Mouse (Mus musculus) Patski (cell line): ENCODE results near the gene Srr. TPM values are rescaled to one million over a fixed set of nuclear protein-coding genes. Genes with fewer than 3 reads are reported as not detected.

Experiments used
- ATAC-seq: fragments of 100-300 bp; one replicate; pipeline ENCODE4 v1.8.0; 2021
- CTCF ChIA-PET: fragments of 350-600 bp; sonication (Branson Sonifier 250); formaldehyde crosslinking; loops from one replicate; lab custom pipeline; 2022; ENCODE audit warnings: inconsistent platforms; lab: Charles Lee
- POLR2A ChIA-PET: fragments of 350-600 bp; sonication (Branson Sonifier 250); formaldehyde crosslinking; loops from one replicate; lab custom pipeline; 2022; ENCODE audit warnings: antibody characterized with exemption, inconsistent platforms; lab: Charles Lee
- DNase-seq: peaks from one replicate; pipeline ENCODE4 v3.0.0-alpha.2; 2011; ENCODE audit warnings: low read depth, low spot score
- H3K27me3 ChIP-seq: fragments of 371-371 bp; one replicate; pipeline ENCODE4 v1.5.1; 2021
- CTCF ChIP-seq: fragments of 100-300 bp; IDR thresholded peaks from one replicate; pipeline ENCODE4 v1.5.1; 2021
- in situ Hi-C: fragments of 300-500 bp; cut with MboI; formaldehyde crosslinking; loops from 3 replicates; pipeline ENCODE4 v1.11.1; 2018; ENCODE audit warnings: low pct_unique_long_range_greater_than_20kb, mixed read lengths
- polyA plus RNA-seq: library from polyadenylated mRNA; unstranded; gene quantifications from one replicate; pipeline ENCODE4 v1.2.3, GENCODE M21; 2021

Srr gene
- polyA plus RNA-seq, 1 experiment from 2014 or later, result 28.5 TPM

DNA sequence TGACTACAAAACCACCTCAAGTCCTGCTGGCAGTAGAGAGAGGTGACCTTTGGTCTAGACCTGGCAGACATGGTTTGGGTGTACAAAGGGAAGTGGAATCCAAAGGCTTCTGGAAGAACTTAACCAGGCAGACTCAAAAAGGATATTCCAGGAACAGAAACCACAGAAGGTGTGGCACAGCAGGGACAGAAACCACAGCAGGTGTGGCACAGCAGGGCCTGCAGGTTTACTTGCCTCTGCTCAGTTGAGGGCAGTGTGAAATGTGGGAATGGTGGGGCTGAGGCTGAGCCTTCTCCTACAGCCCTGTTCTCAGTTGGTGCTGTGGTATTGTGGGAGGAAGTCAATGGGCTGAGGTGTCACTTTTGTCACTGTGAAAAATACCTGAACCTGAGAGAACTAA, 29.2 kb upstream of the Srr start:
- ATAC-seq, result no peak
- CTCF ChIA-PET, result no interaction called here
- no peak for TF ChIP-seq CTCF
- in situ Hi-C loops, result no loop called here
- H3K27me3 ChIP-seq, result no peaks in the 10 kb centered on the region
- no peak for DNase-seq
- POLR2A ChIA-PET, result no interaction called here

DNA sequence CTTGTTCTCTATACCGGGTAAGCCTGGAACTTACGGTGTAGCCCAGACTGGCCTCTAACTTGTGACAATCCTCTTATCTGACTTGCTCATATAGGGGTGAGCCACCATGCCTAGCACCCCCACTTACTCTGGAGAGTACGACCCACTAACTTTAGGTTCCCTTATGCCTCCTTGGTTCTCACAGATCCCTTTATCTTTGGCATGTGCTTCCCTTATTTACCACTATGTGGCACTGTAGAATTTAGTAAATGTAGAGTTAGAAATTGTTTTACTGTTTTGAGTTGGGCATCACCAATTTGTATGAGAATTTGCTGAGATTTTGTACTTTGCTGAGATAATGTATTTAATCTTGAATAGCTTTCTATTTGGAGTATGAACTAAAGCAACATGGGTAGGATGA, 20.6 kb upstream of the Srr start:
- TF ChIP-seq CTCF, result peak; percentile 73
- DNase-seq (no peak), ATAC-seq (no peak)
- ChIA-PET CTCF (interaction anchor here (0.8 to 2.1 kb wide), 6 partner anchors 9 to 224 kb away, joined by 3 to 9 read pairs (median 3); no protein-coding TSS in a partner anchor), POLR2A (no interaction called here)
- in situ Hi-C loops, result no loop called here
- H3K27me3 ChIP-seq, result no peaks in the 10 kb centered on the region

DNA sequence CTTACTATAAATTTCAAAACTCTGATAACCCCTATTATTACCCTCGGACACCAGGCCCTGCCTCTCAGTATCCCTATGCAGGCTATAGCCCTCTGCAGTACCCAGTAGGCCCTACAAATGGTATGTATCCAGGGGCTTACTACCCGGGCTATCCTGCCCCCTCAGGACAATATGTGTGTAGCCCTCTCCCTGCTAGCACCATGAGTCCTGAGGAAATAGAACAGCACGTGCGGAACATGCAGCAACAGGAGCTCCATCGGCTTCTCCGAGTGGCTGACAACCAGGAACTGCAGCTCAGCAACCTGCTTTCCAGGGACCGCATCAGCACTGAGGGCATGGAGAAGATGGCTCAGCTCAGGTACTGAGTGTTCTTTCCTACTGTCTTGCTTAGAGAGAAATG, 4.6 kb upstream of the Srr start:
- H3K27me3 ChIP-seq, result no peaks in the 10 kb centered on the region
- in situ Hi-C loops, result no loop called here
- no peak for TF ChIP-seq CTCF
- ChIA-PET CTCF (no interaction called here), POLR2A (no interaction called here)
- DNase-seq (no peak), ATAC-seq (no peak)

DNA sequence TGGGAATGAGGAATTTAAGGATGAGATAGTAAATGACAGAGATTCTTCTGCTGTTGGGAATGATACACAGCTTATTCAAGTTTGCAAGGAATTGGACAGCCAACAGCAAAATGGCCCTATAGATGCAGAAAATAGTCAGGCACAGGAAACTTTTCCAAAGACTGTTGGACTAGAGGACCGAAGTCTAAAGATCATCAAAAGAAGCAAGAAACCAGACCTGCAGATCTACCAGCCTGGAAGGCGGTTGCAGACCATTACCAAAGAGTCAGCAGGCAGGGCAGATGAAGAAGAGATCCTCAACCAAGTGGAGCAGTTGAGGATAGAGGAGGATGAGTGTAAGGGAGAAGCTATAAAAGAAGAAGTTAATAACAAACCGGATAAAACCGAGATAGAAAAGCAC, 3.4 kb upstream of the Srr start:
- no peak for ATAC-seq
- POLR2A ChIA-PET, result no interaction called here
- H3K27me3 ChIP-seq, result no peaks in the 10 kb centered on the region

DNA sequence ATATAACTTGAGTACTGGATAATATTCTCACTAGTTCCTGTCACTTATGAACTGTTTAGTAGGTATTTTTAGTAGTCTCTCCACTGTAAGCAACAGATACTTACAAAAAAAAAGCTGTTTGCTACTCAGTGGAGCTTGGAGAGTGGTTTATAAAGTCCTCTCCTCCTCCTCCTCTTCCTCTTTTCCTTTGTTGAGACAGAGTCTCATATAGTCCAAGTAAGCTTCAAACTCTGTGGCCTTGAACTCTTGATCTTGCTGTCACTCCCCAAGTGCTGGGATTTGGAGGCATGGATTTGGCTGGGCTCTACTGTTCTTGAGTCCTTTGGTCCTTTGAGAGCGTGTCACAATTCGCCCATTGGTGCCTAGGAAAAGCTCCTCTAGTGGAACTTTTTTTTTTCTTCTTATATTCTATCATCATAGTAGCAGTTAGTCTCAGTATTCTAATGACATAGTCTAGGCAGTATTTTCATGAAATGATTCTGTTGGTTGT, 1.5 kb upstream of the Srr start:
- DNase-seq, result no peak

More for the DNA sequence above, 3.4 kb upstream of the Srr start:
- no peak for DNase-seq
- CTCF ChIA-PET, result no interaction called here
- TF ChIP-seq CTCF, result no peak
- in situ Hi-C loops, result no loop called here

DNA sequence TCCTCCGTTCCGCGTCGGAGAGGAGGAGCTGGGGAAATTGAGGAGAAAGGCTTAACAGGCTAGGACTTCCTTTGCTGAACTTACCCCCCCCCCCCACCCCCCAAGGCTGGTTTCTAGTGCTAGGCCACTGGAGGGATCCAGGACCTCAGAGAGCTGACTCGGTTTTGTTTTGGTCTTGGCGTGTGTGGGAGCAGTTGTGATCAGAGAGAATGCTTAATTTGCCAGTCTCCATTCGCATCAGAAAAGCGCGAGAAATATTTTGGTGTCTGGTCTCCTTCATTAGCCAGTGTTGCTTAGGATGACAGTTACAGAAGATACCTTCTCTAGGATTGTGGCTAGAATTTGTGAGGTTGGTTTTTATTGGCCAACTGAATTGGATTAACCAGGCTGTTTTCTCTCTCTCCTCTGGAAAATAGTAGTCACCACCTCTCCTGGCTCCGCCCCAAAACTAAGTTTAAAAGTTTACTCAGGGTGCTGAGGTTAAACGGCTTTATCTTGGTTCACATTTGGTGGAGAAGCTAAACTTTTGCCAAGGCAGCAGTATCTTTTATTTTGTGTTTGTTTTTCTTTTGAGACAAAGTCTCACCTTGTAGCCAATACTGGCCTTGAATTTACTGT, 749 bp upstream of the Srr start:
- POLR2A ChIA-PET, result interaction anchor here (0.5 to 1.6 kb wide), 4 partner anchors 29 to 47 kb away, joined by 3 to 4 read pairs (median 3); partner anchors contain the start of genes Sgsm2 and Tsr1
- in situ Hi-C loops, result no loop called here
- CTCF ChIA-PET, result interaction anchor here (1.5 kb wide), 1 partner anchor 31 kb away, joined by 4 read pairs; no protein-coding TSS in a partner anchor
- DNase-seq (peak; percentile 51), ATAC-seq (peak; percentile 17)
- no peak for TF ChIP-seq CTCF
- H3K27me3 ChIP-seq, result no peaks in the 10 kb centered on the region

More for the DNA sequence above, 1.5 kb upstream of the Srr start:
- no peaks in the 10 kb centered on the region for H3K27me3 ChIP-seq
- no peak for ATAC-seq
- ChIA-PET POLR2A (interaction anchor here (0.5 kb wide), 1 partner anchor 37 kb away, joined by 3 read pairs; no protein-coding TSS in a partner anchor), CTCF (interaction anchor here (1.5 kb wide), 1 partner anchor 32 kb away, joined by 4 read pairs; no protein-coding TSS in a partner anchor)
- no peak for TF ChIP-seq CTCF
- in situ Hi-C loops, result no loop called here

DNA sequence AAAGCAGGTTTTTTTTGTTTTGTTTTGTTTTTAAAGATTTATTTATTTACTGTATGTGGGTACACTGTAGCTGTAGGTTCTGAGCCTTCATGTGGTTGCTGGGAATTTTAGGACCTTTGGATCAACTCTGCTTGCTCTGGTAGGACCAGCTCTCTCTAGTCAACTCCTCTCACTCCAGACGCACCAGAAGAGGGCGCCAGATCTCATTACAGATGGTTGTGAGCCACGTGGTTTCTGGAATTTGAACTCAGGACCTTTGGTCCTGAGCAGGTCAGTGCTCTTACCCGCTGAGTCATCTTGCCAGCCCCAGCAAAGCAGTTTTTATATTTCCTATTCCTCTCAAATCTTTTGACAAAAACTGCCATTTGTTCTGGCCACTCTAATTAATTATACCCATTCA, 1.6 kb downstream of the Srr start:
- TF ChIP-seq CTCF, result no peak
- in situ Hi-C loops, result no loop called here
- ChIA-PET CTCF (interaction anchor here (0.6 to 1.3 kb wide), 4 partner anchors 9 to 22 kb away, joined by 3 to 5 read pairs (median 4); no protein-coding TSS in a partner anchor), POLR2A (interaction anchor here (1.3 kb wide), 1 partner anchor 19 kb away, joined by 3 read pairs; no protein-coding TSS in a partner anchor)
- no peak for ATAC-seq
- H3K27me3 ChIP-seq, result no peaks in the 10 kb centered on the region
- no peak for DNase-seq

DNA sequence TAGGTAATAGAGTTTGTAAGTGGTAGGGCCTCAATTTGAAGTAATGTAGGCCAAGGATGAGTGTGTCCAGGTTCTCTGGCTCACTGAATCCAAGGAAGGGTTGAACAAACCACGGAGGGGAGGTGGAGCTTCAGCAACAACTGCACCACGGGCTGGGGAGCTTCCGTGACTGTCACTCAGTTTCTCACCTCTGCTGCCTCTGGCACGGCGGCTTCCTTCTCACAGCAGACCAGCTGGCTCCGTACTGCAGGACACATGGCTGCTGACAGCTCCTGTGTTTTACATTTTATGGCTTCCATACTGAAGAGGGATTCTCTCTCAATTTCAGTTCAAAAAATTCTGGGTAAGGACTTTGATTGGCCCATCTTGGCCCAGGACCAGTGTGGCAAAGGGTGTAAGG, 6.5 kb downstream of the Srr start:
- ATAC-seq (no peak), DNase-seq (no peak)
- H3K27me3 ChIP-seq, result no peaks in the 10 kb centered on the region
- in situ Hi-C loops, result no loop called here
- ChIA-PET POLR2A (no interaction called here), CTCF (no interaction called here)
- TF ChIP-seq CTCF, result no peak

DNA sequence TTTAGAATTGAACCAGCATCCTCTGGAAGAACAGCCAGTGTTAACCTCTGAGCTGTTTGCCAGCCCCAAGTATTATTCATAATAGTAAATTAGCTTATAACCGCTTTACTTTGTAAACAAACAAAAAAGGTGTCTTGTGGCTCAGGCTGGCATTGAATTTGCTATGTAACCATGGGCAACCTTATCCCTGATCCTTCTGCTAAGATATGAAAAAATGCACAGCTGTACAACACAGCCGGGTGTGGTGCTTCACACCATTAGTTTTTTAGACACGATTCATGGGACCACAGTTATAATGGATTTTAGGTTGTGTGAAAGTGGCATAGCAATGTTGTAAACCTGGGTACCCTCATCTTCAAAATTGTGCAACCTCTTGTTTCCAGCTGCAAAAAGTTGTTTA, 13.3 kb downstream of the Srr start:
- ChIA-PET CTCF (interaction anchor here (1.3 to 1.9 kb wide), 2 partner anchors 9 to 12 kb away, joined by 5 to 8 read pairs; no protein-coding TSS in a partner anchor), POLR2A (no interaction called here)
- TF ChIP-seq CTCF, result no peak
- no peak for DNase-seq
- in situ Hi-C loops, result no loop called here
- ATAC-seq, result no peak
- H3K27me3 ChIP-seq, result no peaks in the 10 kb centered on the region

DNA sequence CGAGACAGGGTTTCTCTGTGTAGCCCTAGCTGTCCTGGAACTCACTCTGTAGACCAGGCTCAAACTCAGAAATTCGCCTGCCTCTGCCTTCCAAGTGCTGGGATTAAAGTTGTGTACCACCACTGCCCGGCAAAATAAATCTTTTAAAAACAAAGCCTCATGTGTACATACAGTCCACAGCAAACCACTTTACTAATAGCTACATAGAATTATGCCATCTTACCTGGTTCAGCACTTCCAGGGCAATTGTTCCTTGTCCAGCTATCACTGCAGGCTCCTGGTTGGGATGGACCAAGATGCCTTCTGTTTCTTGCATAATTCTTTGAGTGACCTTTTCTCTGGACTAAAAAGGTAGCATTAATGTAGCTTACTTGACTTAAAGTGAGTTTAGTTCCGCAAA, 15.8 kb downstream of the Srr start:
- in situ Hi-C loops, result no loop called here
- no peak for TF ChIP-seq CTCF
- no peaks in the 10 kb centered on the region for H3K27me3 ChIP-seq
- POLR2A ChIA-PET, result no interaction called here
- no peak for ATAC-seq
- CTCF ChIA-PET, result no interaction called here
- no peak for DNase-seq
